Mouse (Mus musculus): ENCODE measurements around the gene Fzd4.

Fzd4 gene

DNA sequence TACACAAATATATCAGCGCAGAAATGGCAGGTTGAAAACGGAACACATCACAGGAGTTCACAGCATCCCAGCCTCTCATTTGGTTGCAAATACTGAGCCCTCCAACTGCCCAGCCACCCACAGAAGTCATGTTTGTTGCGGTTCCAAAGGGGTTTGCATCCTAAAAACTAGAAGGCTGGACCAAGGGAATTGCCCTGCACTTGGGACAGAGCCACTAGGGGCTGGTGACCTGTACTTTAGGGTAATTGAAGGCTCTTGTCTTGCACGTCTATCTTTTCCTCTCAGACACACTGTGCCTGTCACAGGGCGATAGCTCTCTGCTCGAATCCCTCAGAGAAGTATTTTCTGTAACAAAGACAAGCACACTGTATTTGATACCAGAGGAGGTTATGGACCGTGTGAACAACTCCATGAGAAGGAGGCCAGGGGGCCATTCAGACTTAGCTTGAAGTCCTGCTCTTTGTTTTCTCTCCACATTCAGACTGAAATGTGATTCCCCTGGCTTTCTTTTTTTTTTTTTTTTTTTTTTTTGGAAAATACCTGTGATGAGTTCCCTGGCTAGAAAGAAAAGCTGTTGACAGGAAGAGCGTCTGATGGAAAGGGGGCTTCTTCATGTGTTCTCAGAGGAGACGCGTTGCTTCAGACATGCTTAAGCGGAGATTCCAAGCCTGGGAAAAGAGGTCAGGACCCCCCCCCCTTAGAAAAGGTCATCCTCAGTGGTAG is 2.9 kb upstream of the Fzd4 start:
- no peak for DNase-seq

- DNase-seq, result no peak
These were observed 2.2 kb upstream of the Fzd4 start for GRCm38 (mm10) chr7:89401936-89402335.

DNA sequence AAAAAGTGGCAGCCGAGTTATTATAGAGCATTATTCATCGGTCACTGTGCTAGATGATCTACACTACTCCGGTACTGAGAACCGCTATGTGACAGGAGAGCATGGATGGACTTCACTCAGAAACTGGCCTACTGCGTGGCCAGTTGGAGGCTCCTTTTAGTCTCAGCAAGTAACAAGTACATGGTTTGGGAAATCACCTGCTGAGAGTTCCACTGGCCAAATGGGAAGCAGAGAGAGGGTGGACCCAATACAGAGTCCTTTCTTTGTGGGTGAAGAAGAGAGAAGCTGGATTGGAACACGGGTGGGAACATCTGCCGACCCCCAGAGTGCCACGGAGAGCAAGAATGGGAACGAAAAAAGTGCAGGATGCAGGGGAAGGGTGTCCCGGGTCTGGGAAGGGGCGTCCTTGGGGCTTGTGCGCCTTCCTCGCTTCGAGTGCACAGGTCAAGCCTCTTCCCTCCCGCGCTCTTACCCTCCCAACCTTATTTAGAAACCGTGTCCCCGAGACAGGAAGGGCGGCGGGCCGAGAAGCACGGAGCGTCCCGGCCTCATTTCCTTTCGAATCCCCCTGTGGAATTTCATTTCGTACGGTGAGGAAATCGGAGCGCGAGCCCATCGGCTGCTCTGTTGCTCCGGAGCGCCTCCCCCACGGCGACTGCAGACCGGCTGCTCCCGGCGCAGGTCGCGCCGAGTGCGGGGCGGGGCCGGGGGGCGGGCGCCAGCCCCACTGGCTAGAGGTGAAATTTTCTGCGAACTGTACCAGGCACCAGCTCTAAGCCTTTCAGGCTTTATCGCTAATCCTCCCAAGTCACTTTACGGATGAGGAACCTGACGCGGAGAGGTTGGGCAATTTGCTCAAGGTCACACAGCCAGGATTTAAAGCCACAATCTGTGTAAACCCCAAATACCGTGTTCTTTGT is 842 bp upstream of the Fzd4 start:
- DNase-seq, result peak; percentile 85

- peak; percentile 33 for DNase-seq
These were observed 732 bp downstream of the Fzd4 start for GRCm38 (mm10) chr7:89404734-89405440.

- no peak for DNase-seq
These were observed 1.9 kb downstream of the Fzd4 start for GRCm38 (mm10) chr7:89406011-89406410.

- no peak for DNase-seq
These were observed 3.1 kb downstream of the Fzd4 start for GRCm38 (mm10) chr7:89407006-89407940.

GRCm38 (mm10) chr7:89410294-89410693 is 6.1 kb downstream of the Fzd4 start:
- DNase-seq, result no peak

DNA sequence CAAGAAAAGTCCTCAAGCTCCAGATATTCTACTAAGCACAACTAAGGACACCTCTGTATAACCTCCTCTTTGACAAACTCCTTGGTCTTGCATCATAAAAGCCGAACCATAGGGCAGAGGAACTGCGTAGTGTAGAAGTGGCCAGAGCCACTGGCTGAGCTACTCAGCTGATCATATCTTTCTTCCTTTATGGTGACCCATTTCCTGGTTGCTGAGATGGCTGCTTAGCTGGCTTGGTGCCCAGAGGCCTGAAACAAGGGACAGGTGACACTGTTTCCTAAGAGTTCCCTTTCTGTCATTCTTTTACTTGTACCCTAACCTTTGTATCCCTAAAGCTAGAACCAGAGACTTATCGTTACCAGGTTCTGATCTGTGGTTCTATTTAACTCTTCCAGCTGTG is 7.2 kb downstream of the Fzd4 start:
- DNase-seq, result no peak

DNA sequence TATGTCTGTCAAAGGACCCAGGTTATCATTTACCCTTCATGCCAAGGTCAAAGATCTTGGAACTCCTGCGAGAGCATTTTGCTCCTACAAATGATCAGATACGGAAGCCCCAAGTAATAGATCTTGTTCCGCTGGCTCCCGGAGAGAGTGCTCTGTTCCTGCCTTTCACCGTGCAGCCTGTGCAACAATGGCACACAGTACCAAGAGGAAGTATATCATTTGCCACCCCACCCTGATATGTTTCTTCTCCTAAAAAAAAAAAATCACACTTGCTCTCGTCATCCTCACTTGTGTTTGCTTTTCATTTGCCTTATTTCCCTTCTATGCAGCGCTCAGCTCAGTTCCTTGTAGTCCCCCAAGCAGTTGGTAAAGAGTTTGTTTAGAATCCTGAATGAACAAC is 7.9 kb downstream of the Fzd4 start:
- DNase-seq, result no peak

DNA sequence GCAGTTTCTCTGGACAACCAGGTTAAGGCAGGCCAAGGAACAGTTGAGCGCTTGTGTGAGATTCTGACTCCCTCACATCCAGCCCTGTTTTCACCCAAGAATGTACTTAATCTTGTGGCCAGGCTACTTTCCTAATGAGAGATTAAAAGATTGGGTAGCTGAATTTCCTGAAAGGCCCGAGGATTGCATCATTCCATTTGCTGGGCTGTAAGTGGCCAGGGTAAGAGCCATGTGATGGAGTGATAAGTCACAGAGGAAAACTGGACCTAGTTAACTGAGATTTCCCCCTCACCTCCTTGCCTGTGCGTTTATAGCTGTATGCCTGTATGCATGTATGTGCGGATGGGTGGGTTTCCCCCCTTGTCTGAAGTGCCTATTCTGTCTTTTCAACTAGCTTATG is 11.9 kb downstream of the Fzd4 start:
- DNase-seq, result no peak

DNA sequence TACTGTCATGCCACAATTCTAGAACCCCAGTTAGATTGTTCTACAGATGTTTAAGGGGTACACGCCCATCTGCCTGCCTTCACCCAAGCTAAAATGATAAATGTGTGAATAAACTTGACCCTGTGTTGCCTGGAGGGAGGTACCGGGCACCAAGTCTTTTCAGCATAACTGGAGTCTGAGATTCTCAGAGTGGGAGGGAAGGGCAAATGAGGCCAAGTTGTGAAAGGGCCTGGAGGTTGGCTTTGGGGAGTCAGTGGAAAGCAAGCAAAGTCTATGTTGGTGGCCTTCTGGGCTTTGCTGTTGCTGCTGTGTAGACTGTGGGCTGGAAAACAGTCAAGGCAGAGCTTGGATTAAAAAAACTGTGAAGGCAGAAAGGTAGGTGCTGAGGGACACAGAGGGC is 13.6 kb downstream of the Fzd4 start:
- DNase-seq, result no peak

GRCm38 (mm10) chr7:89418127-89418653 is 14.0 kb downstream of the Fzd4 start:
- DNase-seq, result no peak

GRCm38 (mm10) chr7:89418917-89419679 is 14.9 kb downstream of the Fzd4 start:
- DNase-seq, result peak; percentile 54

DNA sequence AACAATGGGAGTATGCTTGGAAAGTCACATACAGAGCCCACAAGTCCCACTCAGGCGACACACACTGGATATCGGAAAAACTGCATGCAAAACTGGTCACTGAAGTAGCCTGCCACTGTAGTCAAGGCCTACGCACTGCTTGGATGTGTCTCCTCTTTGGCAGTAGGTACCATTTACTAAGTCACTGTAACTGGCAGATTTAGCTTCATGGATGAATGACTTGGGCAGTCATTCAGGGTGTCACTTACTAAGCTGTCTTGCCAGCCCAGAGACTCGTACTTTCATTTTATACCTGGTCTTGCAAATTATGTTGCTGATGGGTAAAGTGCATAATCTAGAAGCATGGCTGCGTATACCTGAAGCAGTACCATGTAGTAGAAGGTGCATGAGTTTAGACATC is 17.1 kb downstream of the Fzd4 start:
- no peak for DNase-seq

GRCm38 (mm10) chr7:89422650-89423049 is 18.5 kb downstream of the Fzd4 start:
- DNase-seq, result no peak

GRCm38 (mm10) chr7:89423194-89423593 is 19.0 kb downstream of the Fzd4 start:
- no peak for DNase-seq

- DNase-seq, result no peak
These were observed 19.6 kb downstream of the Fzd4 start for GRCm38 (mm10) chr7:89423688-89424255.

DNA sequence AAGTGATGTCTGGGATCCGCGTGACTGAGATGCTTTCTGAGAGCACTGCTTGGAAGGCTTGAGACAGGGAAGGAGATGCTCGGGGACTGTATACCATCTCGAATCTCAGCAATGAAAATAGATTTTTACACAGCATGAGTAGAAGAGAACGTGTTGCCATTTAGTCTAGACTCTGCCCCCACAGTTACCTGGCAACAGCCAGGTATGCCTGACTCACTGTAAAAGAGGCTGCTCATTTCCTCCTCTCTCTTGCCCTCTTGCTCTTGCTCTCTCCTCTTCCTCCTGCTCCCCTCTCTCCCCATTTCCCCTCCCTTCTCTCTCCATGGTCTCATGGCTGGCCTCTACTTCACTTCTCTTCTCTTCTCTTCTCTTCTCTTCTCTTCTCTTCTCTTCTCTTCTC is 20.5 kb downstream of the Fzd4 start:
- DNase-seq, result no peak

DNA sequence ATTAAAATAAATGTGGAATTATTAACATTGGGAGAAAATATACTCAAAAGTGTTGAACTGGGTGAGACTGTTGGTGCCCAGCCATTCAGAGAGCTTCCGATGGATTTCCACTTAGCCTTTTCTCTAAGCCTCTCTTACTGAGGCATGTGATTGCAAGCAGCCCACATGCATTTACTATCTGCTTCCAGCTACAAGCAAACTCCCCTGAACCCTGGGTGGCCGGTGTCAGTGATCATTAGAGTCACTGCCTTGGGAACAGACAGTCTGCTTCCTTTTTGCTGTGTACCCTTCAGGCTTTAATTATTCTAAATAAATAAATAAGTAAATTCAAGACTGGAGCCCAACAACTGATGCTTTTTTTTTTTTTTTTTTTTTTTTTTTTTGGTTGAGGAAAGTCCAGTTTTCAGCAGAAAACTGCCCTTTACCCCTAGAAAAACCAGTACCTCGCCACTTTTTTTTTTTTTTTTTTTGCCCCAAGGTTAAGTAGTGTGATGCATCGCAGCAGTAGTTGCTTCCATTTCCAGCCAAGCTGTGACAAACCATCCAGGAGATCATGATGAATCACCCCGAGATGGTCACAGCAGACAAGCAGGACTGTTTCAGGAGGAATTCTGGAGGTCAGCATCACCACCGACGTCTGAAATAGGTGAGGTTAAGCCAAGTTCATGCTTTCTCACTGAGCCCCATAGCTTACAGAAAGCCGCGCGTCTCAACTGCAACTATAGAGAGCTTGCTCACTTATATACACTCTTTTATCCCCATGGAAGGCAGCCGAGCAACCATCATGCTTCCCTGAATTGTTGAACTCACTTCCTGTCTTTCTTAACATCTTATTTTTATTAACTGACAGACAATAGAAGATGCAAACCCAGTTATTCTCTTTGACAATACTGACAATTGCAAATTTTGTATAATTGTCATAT is 21.9 kb downstream of the Fzd4 start:
- peak; percentile 52 for DNase-seq

DNA sequence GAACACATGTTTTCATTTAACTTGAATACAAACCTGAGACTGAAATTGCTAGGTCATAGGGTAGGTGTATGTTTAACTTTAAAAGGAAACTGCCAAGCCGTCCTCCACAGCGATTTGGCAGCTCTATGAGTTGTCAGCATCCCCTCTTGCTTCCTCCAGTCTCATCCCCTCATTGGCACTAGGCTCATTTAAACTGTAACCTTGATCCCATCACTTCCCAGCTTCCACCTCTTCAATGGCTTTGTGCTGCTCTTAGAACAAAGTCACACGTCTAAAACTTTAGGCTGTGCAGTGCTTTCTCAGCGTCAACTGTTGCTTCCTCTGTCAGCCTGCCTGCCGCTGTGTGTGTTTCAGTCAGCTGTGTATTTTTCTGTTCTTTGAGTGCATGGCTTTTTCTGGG is 22.9 kb downstream of the Fzd4 start:
- DNase-seq, result no peak

Measured in retina, postnatal 1 day (tissue).